Mouse (Mus musculus): ENCODE data around the gene Kif19a.

Gene Kif19a

GRCm38 (mm10) chr11:114764820-114765818, at the start of gene Kif19a:
TSS of gene Kif19a (plus strand) at chr11:114765388.
- TF ChIP-seq CTCF (conservative IDR thresholded peaks at IDR 0.05; ENCODE audit: low read length): no peak
- no peak for TF ChIP-seq POU5F1 (IDR thresholded peaks at IDR 0.05; ENCODE audit: borderline replicate concordance, low read length)
- no peak for TF ChIP-seq NANOG (IDR thresholded peaks at IDR 0.05; ENCODE audit: borderline replicate concordance, low read length)
- Histone ChIP-seq H3K27me3 (ENCODE audit: insufficient read depth, low read length) (peaks cover 76% of the 10 kb centered on the region), H3K4me1 (replicated peaks; ENCODE audit: low read depth, low read length) (peaks cover 31% of the 10 kb centered on the region), H3K36me3 (ENCODE audit: insufficient read depth, low read length) (no peaks in the 10 kb centered on the region), H3K4me3 (replicated peaks; ENCODE audit: low read length) (peak within 1 kb of the TSS; percentile 74), H3K9me3 (ENCODE audit: low read length) (no peaks in the 10 kb centered on the region)

GRCm38 (mm10) chr11:114715531-114715930, 49.7 kb upstream of the Kif19a start:
- H3K36me3 ChIP-seq (ENCODE audit: insufficient read depth, low read length): peaks cover 47% of the 10 kb centered on the region
- TF ChIP-seq CTCF (conservative IDR thresholded peaks at IDR 0.05; ENCODE audit: low read length) (no peak), NANOG (IDR thresholded peaks at IDR 0.05; ENCODE audit: borderline replicate concordance, low read length) (no peak), POU5F1 (IDR thresholded peaks at IDR 0.05; ENCODE audit: borderline replicate concordance, low read length) (no peak)

GRCm38 (mm10) chr11:114720535-114720934, 44.7 kb upstream of the Kif19a start:
- no peak overlapping the region for H3K4me3 ChIP-seq (replicated peaks; ENCODE audit: low read length)
- no peaks in the 10 kb centered on the region for H3K27me3 ChIP-seq (ENCODE audit: insufficient read depth, low read length)
- no peaks in the 10 kb centered on the region for H3K9me3 ChIP-seq (ENCODE audit: low read length)
- H3K4me1 ChIP-seq (replicated peaks; ENCODE audit: low read depth, low read length): peaks cover 16% of the 10 kb centered on the region
- H3K36me3 ChIP-seq (ENCODE audit: insufficient read depth, low read length): peaks cover 16% of the 10 kb centered on the region; the same call in 1 of the 2 replicates
- no peak for TF ChIP-seq NANOG (IDR thresholded peaks at IDR 0.05; ENCODE audit: borderline replicate concordance, low read length)
- no peak for TF ChIP-seq CTCF (conservative IDR thresholded peaks at IDR 0.05; ENCODE audit: low read length)
- no peak for TF ChIP-seq POU5F1 (IDR thresholded peaks at IDR 0.05; ENCODE audit: borderline replicate concordance, low read length)

More at GRCm38 (mm10) chr11:114715531-114715930, 49.7 kb upstream of the Kif19a start:
- Histone ChIP-seq H3K9me3 (ENCODE audit: low read length) (no peaks in the 10 kb centered on the region), H3K4me1 (replicated peaks; ENCODE audit: low read depth, low read length) (peaks cover 14% of the 10 kb centered on the region), H3K27me3 (ENCODE audit: insufficient read depth, low read length) (no peaks in the 10 kb centered on the region), H3K4me3 (replicated peaks; ENCODE audit: low read length) (no peak overlapping the region)

GRCm38 (mm10) chr11:114722438-114722837, 42.8 kb upstream of the Kif19a start:
- TF ChIP-seq CTCF (conservative IDR thresholded peaks at IDR 0.05; ENCODE audit: low read length) (no peak), NANOG (IDR thresholded peaks at IDR 0.05; ENCODE audit: borderline replicate concordance, low read length) (no peak), POU5F1 (IDR thresholded peaks at IDR 0.05; ENCODE audit: borderline replicate concordance, low read length) (no peak)
- Histone ChIP-seq H3K4me1 (replicated peaks; ENCODE audit: low read depth, low read length) (peaks cover 26% of the 10 kb centered on the region), H3K27me3 (ENCODE audit: insufficient read depth, low read length) (peaks cover 8% of the 10 kb centered on the region), H3K36me3 (ENCODE audit: insufficient read depth, low read length) (peaks cover 6% of the 10 kb centered on the region; the same call in 1 of the 2 replicates), H3K4me3 (replicated peaks; ENCODE audit: low read length) (no peak overlapping the region), H3K9me3 (ENCODE audit: low read length) (no peaks in the 10 kb centered on the region)

GRCm38 (mm10) chr11:114723030-114723429, 42.2 kb upstream of the Kif19a start:
- TF ChIP-seq NANOG (IDR thresholded peaks at IDR 0.05; ENCODE audit: borderline replicate concordance, low read length): no peak
- no peak for TF ChIP-seq POU5F1 (IDR thresholded peaks at IDR 0.05; ENCODE audit: borderline replicate concordance, low read length)
- TF ChIP-seq CTCF (conservative IDR thresholded peaks at IDR 0.05; ENCODE audit: low read length): no peak
- H3K4me1 ChIP-seq (replicated peaks; ENCODE audit: low read depth, low read length): peaks cover 30% of the 10 kb centered on the region

GRCm38 (mm10) chr11:114724787-114725590, 40.2 kb upstream of the Kif19a start:
- TF ChIP-seq NANOG (IDR thresholded peaks at IDR 0.05; ENCODE audit: borderline replicate concordance, low read length): no peak
- Histone ChIP-seq H3K36me3 (ENCODE audit: insufficient read depth, low read length) (no peaks in the 10 kb centered on the region), H3K4me3 (replicated peaks; ENCODE audit: low read length) (no peak overlapping the region), H3K9me3 (ENCODE audit: low read length) (no peaks in the 10 kb centered on the region), H3K27me3 (ENCODE audit: insufficient read depth, low read length) (peaks cover 24% of the 10 kb centered on the region), H3K4me1 (replicated peaks; ENCODE audit: low read depth, low read length) (peaks cover 48% of the 10 kb centered on the region)

More at GRCm38 (mm10) chr11:114723030-114723429, 42.2 kb upstream of the Kif19a start:
- peaks cover 13% of the 10 kb centered on the region for H3K27me3 ChIP-seq (ENCODE audit: insufficient read depth, low read length)
- no peaks in the 10 kb centered on the region for H3K9me3 ChIP-seq (ENCODE audit: low read length)
- peaks cover 6% of the 10 kb centered on the region; the same call in 1 of the 2 replicates for H3K36me3 ChIP-seq (ENCODE audit: insufficient read depth, low read length)
- H3K4me3 ChIP-seq (replicated peaks; ENCODE audit: low read length): no peak overlapping the region

GRCm38 (mm10) chr11:114726965-114727825, 38.0 kb upstream of the Kif19a start, which contains the start of gene Dnaic2:
TSS of gene Dnaic2 (plus strand) at chr11:114727408.
- Histone ChIP-seq H3K36me3 (ENCODE audit: insufficient read depth, low read length) (no peaks in the 10 kb centered on the region), H3K27me3 (ENCODE audit: insufficient read depth, low read length) (peaks cover 24% of the 10 kb centered on the region), H3K9me3 (ENCODE audit: low read length) (no peaks in the 10 kb centered on the region), H3K4me1 (replicated peaks; ENCODE audit: low read depth, low read length) (peaks cover 48% of the 10 kb centered on the region), H3K4me3 (replicated peaks; ENCODE audit: low read length) (peak within 1 kb of the TSS; percentile 46)
- TF ChIP-seq NANOG (IDR thresholded peaks at IDR 0.05; ENCODE audit: borderline replicate concordance, low read length) (no peak), CTCF (conservative IDR thresholded peaks at IDR 0.05; ENCODE audit: low read length) (no peak), POU5F1 (IDR thresholded peaks at IDR 0.05; ENCODE audit: borderline replicate concordance, low read length) (no peak)
